Mouse (Mus musculus): ENCODE data around the gene Adap1. TPM values are rescaled to one million over a fixed set of nuclear protein-coding genes. Genes with fewer than 3 reads are reported as not detected.
"Not testable (repeated sequence)": the region's sequence is repeated elsewhere in the genome, so short reads cannot be mapped to it uniquely, and the experiment has no call there.

Gene Adap1
- total RNA-seq, 4 experiments from 2014 or later: 2.1 to 4.2 (median 2.9) TPM

GRCm38 (mm10) chr5:139351134-139351533, 25.7 kb upstream of the Adap1 start, which contains the start of gene Cox19:
Gene Cox19, minus strand, starts transcription at chr5:139351418.
- DNase-seq (ENCODE audit: low spot score): no peak

GRCm38 (mm10) chr5:139349713-139350112, 24.3 kb upstream of the Adap1 start:
- DNase-seq (ENCODE audit: low spot score): no peak

- no peak for DNase-seq (ENCODE audit: low spot score)
These were observed 21.8 kb upstream of the Adap1 start for GRCm38 (mm10) chr5:139347225-139347624.

GRCm38 (mm10) chr5:139345364-139345714, 19.9 kb upstream of the Adap1 start:
- no peak for DNase-seq (ENCODE audit: low spot score)

GRCm38 (mm10) chr5:139344687-139345363, 19.4 kb upstream of the Adap1 start:
- DNase-seq (ENCODE audit: low spot score): peak; percentile 96

- DNase-seq (ENCODE audit: low spot score): peak; percentile 71
These were observed 18.7 kb upstream of the Adap1 start for GRCm38 (mm10) chr5:139344021-139344686.

GRCm38 (mm10) chr5:139338891-139339290, 13.5 kb upstream of the Adap1 start:
- DNase-seq (ENCODE audit: low spot score): no peak

- no peak for DNase-seq (ENCODE audit: low spot score)
These were observed 13.0 kb upstream of the Adap1 start for GRCm38 (mm10) chr5:139338403-139338802.

- DNase-seq (ENCODE audit: low spot score): no peak
These were observed 12.5 kb upstream of the Adap1 start for GRCm38 (mm10) chr5:139337826-139338370.

GRCm38 (mm10) chr5:139335634-139336033, 10.2 kb upstream of the Adap1 start:
- DNase-seq (ENCODE audit: low spot score): no peak

GRCm38 (mm10) chr5:139334394-139334793, 9.0 kb upstream of the Adap1 start:
- DNase-seq (ENCODE audit: low spot score): not testable (repeated sequence)

- no peak for DNase-seq (ENCODE audit: low spot score)
These were observed 8.0 kb upstream of the Adap1 start for GRCm38 (mm10) chr5:139333301-139334013.

- no peak for DNase-seq (ENCODE audit: low spot score)
These were observed 7.3 kb upstream of the Adap1 start for GRCm38 (mm10) chr5:139332590-139333272.

- peak; percentile 74 for DNase-seq (ENCODE audit: low spot score)
These were observed 6.3 kb upstream of the Adap1 start for GRCm38 (mm10) chr5:139331742-139332141.

GRCm38 (mm10) chr5:139330766-139331165, 5.3 kb upstream of the Adap1 start:
- DNase-seq (ENCODE audit: low spot score): no peak

- DNase-seq (ENCODE audit: low spot score): no peak
These were observed 2.2 kb upstream of the Adap1 start for GRCm38 (mm10) chr5:139327634-139328020.

GRCm38 (mm10) chr5:139326986-139327633, 1.7 kb upstream of the Adap1 start:
- no peak for DNase-seq (ENCODE audit: low spot score)

- no peak for DNase-seq (ENCODE audit: low spot score)
These were observed 782 bp upstream of the Adap1 start for GRCm38 (mm10) chr5:139326111-139326696.

GRCm38 (mm10) chr5:139324691-139325394, 579 bp downstream of the Adap1 start:
- no peak for DNase-seq (ENCODE audit: low spot score)

- no peak for DNase-seq (ENCODE audit: low spot score)
These were observed 1.4 kb downstream of the Adap1 start for GRCm38 (mm10) chr5:139324045-139324491.

Measured in heart, adult 8-10 months (tissue).